Mouse (Mus musculus) heart, embryonic 11.5 days (tissue): Measurements from ENCODE around the gene Glcci1. TPM values are rescaled to one million over a fixed set of nuclear protein-coding genes. Genes with fewer than 3 reads are reported as not detected.

Experiments used
- ATAC-seq: fragments of 200-750 bp; cut with Nextera tagmentation; replicated peaks from 2 replicates; pipeline ENCODE4 v1.8.0; 2017; ENCODE audit warnings: moderate library complexity; ENCODE audit not compliant: insufficient number of reproducible peaks, low FRiP score, low TSS enrichment
- H3K27ac ChIP-seq: fragments of 300-500 bp; sonication (generic); 2 replicates; pipeline ENCODE4 v1.5.1; 2014; ENCODE audit warnings: mild to moderate bottlenecking, low read depth, low read length
- H3K27me3 ChIP-seq: fragments of 300-500 bp; sonication (generic); 2 replicates; pipeline ENCODE4 v1.6.1; 2014; ENCODE audit warnings: mild to moderate bottlenecking, low read length, mixed read lengths; ENCODE audit not compliant: control insufficient read depth, insufficient read depth
- H3K36me3 ChIP-seq: fragments of 300-500 bp; sonication (generic); 2 replicates; pipeline ENCODE4 v1.6.1; 2014; ENCODE audit warnings: mild to moderate bottlenecking, low read length, moderate library complexity, mixed read lengths; ENCODE audit not compliant: control insufficient read depth, insufficient read depth
- H3K4me1 ChIP-seq: fragments of 300-500 bp; sonication (generic); 2 replicates; pipeline ENCODE4 v1.6.1; 2014; ENCODE audit warnings: low read length; ENCODE audit not compliant: control insufficient read depth, insufficient read depth
- H3K4me2 ChIP-seq: fragments of 300-500 bp; sonication (generic); 2 replicates; pipeline ENCODE4 v1.6.1; 2014; ENCODE audit warnings: mild to moderate bottlenecking, moderate library complexity
- H3K4me3 ChIP-seq: fragments of 300-500 bp; sonication (generic); 2 replicates; pipeline ENCODE4 v1.5.1; 2014; ENCODE audit warnings: low read depth, low read length
- H3K9ac ChIP-seq: fragments of 300-500 bp; sonication (generic); 2 replicates; pipeline ENCODE4 v1.6.1; 2014; ENCODE audit warnings: mild to moderate bottlenecking, low read depth, low read length, moderate library complexity
- H3K9me3 ChIP-seq: fragments of 300-500 bp; sonication (generic); replicated peaks from 2 replicates; pipeline ENCODE4 v1.6.1; 2016; ENCODE audit warnings: low read length; ENCODE audit not compliant: control insufficient read depth
- WGBS: fragments of 180-500 bp; shearing (Covaris S2); extraction: QIAGEN DNeasy Blood & Tissue Kit; methylation state at CpG from one replicate; pipeline ENCODE4 v1.1.7; 2014; ENCODE audit not compliant: insufficient replicate concordance; 5-methylcytosine and 5-hydroxymethylcytosine counted together
- polyA plus RNA-seq: library from polyadenylated mRNA; unstranded; fragments of >200 nt; fragmentation: Nextera tagmentation; extraction: Ambion mirVana; gene quantifications from 2 replicates; pipeline ENCODE4 v1.2.1, GENCODE M21; 2014

The Glcci1 gene
- polyA plus RNA-seq, 1 experiment from 2014 or later, result 7.4 TPM

DNA sequence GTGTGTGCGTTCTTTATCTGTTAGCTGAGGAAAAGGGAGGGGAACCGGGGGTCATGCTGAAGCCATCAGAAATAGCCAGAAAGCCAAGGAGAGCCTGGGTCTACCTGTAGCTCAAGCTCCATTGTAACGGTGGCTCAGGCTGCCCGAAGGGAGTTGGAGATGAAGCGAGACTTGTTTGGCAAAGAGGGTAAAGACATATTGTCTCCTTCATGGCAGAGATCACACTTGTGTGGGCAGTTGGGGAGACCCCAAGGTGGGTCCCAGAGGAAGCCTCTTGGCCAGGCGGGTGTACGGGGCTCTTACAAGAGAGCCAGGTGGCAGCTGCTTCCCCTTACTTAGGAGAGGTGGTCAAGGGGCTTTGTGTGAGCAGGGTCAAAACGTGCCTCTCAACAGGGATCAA, 118.8 kb downstream of the Glcci1 start:
- Histone ChIP-seq H3K36me3 (no peaks in the 10 kb centered on the region), H3K4me3 (no peak overlapping the region), H3K9ac (no peak overlapping the region), H3K4me2 (no peak overlapping the region), H3K27me3 (no peaks in the 10 kb centered on the region), H3K4me1 (0 out of 2 replicates have a peak, but pooled peaks cover 3% of the 10 kb centered on the region), H3K27ac (no peak overlapping the region), H3K9me3 (no peaks in the 10 kb centered on the region)
- 79% methylated on average over 8 of the region's 8 CpGs for WGBS
- no peak for ATAC-seq

DNA sequence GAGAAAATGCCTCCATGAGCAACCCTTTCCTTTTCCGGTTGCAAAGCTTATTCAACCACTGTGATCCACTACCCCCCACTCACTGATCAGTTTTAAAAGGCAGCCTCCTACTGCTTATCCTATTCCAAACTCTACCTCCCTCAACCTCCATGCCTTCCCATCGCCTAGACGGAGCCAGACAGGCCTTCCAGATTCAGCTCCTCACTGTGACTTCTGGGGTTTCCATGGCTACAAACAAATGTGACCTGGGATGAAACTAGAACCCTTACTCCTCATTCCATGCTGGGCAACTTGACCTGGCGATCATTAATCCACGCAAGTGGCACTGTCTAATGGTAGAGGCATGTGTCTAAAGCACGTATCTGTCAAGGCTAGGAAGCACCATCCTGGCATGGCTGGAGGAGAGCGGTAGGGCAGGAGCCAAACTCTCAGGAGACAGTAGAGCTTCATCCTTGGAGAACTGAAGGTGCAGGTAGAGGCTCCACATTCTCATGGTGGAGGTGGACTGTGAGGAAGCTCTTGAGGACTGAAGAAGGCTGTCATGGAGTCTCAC, 119.4 kb downstream of the Glcci1 start:
- 88% methylated on average over 7 of the region's 7 CpGs for WGBS
- no peak overlapping the region for H3K4me2 ChIP-seq
- H3K36me3 ChIP-seq, result no peaks in the 10 kb centered on the region
- no peak overlapping the region for H3K9ac ChIP-seq
- no peak overlapping the region for H3K4me3 ChIP-seq
- no peak for ATAC-seq
- no peaks in the 10 kb centered on the region for H3K9me3 ChIP-seq
- 0 out of 2 replicates have a peak, but pooled peaks cover 3% of the 10 kb centered on the region for H3K4me1 ChIP-seq
- H3K27me3 ChIP-seq, result no peaks in the 10 kb centered on the region
- no peak overlapping the region for H3K27ac ChIP-seq

DNA sequence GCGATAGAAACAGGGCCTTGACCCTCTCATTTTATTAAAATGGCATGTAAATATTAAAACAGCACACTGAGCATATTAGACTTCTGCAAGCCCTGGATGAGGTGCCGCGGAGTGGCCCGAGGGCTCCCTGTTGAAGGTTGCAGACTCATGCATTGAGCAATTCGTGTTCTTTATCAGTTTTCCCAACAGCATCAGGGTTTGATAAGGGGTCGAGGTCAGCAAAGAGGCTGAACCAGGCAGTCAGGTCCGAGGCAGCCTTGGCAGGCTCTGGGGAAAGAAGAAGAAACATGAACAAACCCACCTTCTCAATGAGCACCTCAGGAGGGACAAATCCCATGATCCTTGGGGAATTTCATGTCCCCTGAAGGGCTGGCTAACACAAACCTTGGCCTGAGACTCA, 121.1 kb downstream of the Glcci1 start:
- 60% methylated on average over 7 of the region's 7 CpGs for WGBS
- no peak for ATAC-seq
- H3K4me1 ChIP-seq, result 0 out of 2 replicates have a peak, but pooled peaks cover 3% of the 10 kb centered on the region
- H3K36me3 ChIP-seq, result no peaks in the 10 kb centered on the region
- no peak overlapping the region for H3K27ac ChIP-seq
- no peak overlapping the region for H3K4me3 ChIP-seq
- no peak overlapping the region for H3K4me2 ChIP-seq
- no peaks in the 10 kb centered on the region for H3K27me3 ChIP-seq
- H3K9me3 ChIP-seq, result no peaks in the 10 kb centered on the region
- no peak overlapping the region for H3K9ac ChIP-seq

DNA sequence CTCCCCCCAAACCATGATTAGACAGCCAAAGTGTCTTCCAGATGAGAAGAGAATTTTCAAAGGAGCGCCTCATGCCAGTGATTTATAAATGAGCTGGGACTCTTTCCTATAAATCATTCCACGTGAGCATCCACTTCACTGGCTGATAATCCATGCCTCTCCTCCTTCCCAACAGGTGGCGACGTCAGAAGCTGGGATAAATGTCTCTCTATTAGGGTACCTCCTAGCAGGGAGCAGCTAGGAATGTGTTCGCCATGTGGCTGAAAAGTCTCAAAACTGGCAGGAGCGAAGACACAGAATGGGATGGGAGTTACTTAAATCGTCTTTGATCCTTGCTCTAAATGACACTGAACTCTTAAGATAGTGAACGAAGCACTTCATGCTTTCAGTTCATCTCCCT, 122.0 kb downstream of the Glcci1 start:
- no peaks in the 10 kb centered on the region for H3K9me3 ChIP-seq
- ATAC-seq, result no peak
- H3K4me3 ChIP-seq, result no peak overlapping the region
- H3K9ac ChIP-seq, result no peak overlapping the region
- H3K27ac ChIP-seq, result no peak overlapping the region
- no peaks in the 10 kb centered on the region for H3K36me3 ChIP-seq
- 86% methylated on average over 8 of the region's 8 CpGs for WGBS
- H3K27me3 ChIP-seq, result no peaks in the 10 kb centered on the region
- no peak overlapping the region for H3K4me2 ChIP-seq
- 0 out of 2 replicates have a peak, but pooled peaks cover 3% of the 10 kb centered on the region for H3K4me1 ChIP-seq

DNA sequence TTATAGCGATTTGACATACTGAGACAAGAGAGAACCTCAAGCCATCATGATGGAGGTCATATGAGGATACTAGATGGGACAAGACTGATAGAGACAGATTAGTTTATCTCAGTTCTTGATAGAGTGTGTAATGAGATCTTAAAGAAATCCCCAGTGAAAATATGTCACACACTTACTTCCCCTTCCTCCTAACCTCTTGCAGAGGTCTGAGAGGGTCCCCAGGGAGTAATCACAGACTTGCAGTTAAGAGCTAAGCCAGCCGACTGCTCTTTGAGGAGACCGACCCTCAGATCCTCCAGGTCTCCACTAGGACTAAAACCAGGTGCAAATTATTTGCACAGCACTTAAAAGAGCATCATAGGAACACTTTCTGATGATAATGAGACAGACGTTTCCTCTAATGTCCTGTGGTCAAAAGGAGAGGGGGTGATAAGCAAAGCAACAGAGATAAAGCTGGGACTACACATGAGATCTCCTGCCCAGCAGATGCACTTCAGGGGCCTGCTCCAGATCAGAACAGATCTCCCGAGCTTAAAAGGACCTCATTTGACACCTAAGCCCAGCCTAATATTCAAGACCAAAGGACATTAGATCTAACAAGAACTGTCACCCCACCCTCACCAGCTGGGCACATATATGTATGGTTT, 122.7 kb downstream of the Glcci1 start:
- ATAC-seq, result no peak

DNA sequence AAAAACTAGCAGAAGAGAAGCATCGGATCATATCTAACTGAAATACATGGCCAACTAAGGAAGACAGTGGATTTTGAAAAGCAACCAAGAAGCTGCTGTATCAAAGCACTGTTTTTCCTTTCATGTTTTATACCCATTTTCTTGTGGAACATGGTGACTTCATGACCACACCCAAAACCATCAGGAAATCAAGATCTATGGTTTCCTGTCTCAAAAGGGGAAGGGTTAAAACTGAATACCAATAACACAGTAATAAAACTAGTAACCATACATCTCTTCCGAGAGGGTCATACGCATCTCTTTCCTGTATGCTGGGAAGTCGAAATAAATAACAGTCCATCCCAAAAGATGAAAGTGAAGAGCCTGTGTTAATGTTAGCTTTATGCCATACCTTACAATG, 123.3 kb downstream of the Glcci1 start:
- WGBS, result 85% methylated on average over 4 of the region's 4 CpGs

More for the DNA sequence above, 122.7 kb downstream of the Glcci1 start:
- Histone ChIP-seq H3K27me3 (no peaks in the 10 kb centered on the region), H3K4me1 (0 out of 2 replicates have a peak, but pooled peaks cover 3% of the 10 kb centered on the region), H3K9me3 (no peaks in the 10 kb centered on the region), H3K36me3 (no peaks in the 10 kb centered on the region), H3K27ac (no peak overlapping the region), H3K4me3 (no peak overlapping the region), H3K9ac (no peak overlapping the region), H3K4me2 (no peak overlapping the region)
- 36% methylated on average over 5 of the region's 5 CpGs for WGBS

DNA sequence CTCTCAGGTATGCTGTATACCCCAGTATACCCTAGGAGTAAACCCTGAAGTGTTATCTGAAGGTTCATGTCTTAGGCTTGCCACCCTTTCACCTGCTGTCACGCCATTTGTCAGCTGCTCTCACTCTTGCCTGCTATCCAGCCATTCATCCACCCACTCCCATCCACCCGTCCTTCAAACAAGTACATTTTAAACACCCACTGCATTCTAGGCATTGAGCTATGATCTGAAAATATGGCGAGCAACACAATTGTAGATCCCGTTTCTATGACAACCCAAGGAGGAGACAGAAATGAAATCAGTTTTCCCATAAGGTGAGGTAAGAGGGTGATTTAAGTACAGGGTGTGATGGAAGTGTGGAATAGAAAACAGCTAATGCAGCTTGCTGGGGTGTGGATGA, 128.7 kb downstream of the Glcci1 start:
- Histone ChIP-seq H3K4me1 (no peaks in the 10 kb centered on the region), H3K27ac (no peak overlapping the region), H3K4me2 (no peak overlapping the region), H3K36me3 (no peaks in the 10 kb centered on the region), H3K9ac (no peak overlapping the region), H3K27me3 (no peaks in the 10 kb centered on the region), H3K9me3 (no peaks in the 10 kb centered on the region), H3K4me3 (no peak overlapping the region)
- WGBS, result 84% methylated on average over 4 of the region's 4 CpGs
- no peak for ATAC-seq

More for the DNA sequence above, 123.3 kb downstream of the Glcci1 start:
- 0 out of 2 replicates have a peak, but pooled peaks cover 3% of the 10 kb centered on the region for H3K4me1 ChIP-seq
- no peaks in the 10 kb centered on the region for H3K9me3 ChIP-seq
- no peaks in the 10 kb centered on the region for H3K27me3 ChIP-seq
- ATAC-seq, result no peak
- H3K9ac ChIP-seq, result no peak overlapping the region
- H3K4me2 ChIP-seq, result no peak overlapping the region
- H3K4me3 ChIP-seq, result no peak overlapping the region
- no peaks in the 10 kb centered on the region for H3K36me3 ChIP-seq
- H3K27ac ChIP-seq, result no peak overlapping the region

DNA sequence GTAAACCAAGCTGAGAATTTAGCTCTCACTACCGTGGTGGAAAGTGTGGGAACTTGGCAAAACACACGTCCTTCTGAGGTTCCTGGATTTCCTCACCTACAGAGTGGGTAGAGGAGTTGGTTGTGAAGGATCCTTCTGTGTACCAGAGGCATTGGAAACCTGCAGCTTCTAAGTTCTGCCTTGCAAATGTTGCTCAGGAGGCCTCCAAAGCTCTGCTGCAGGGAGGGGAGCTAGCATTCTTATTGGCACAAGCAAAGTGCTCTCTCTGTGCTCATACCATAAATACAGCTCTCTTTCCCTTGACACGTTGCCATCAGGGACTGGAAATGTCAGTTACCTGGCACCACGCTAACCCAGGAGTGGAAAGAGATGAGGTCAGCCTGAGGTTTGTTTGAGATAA, 129.5 kb downstream of the Glcci1 start:
- no peak overlapping the region for H3K4me2 ChIP-seq
- 74% methylated on average over 4 of the region's 4 CpGs for WGBS
- no peaks in the 10 kb centered on the region for H3K36me3 ChIP-seq
- H3K4me3 ChIP-seq, result no peak overlapping the region
- H3K27me3 ChIP-seq, result no peaks in the 10 kb centered on the region
- no peak for ATAC-seq
- no peaks in the 10 kb centered on the region for H3K9me3 ChIP-seq
- no peak overlapping the region for H3K9ac ChIP-seq
- H3K4me1 ChIP-seq, result no peaks in the 10 kb centered on the region
- no peak overlapping the region for H3K27ac ChIP-seq

DNA sequence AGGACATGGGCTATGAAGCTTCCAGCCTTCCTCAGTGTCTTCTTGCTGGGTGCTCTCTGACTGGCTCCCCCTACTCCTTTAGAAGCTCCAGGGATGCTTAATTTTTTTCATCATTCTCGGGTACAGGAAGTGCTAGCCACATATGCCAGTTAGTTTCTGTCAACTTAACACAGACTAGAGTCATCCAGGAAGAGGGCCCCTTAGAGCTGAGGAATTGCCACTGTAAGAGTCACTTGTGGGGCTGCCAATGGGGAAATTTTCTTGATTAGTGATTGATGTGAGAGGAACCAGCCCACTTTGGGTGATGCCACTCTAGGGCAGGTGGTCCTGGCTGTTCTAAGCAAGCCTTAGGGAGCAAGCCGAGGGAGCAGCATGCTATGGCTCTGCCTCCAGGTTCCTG, 130.1 kb downstream of the Glcci1 start:
- Histone ChIP-seq H3K4me3 (no peak overlapping the region), H3K4me2 (no peak overlapping the region)
- 79% methylated on average over 2 of the region's 2 CpGs for WGBS

More for the DNA sequence above, 130.1 kb downstream of the Glcci1 start:
- Histone ChIP-seq H3K4me1 (no peaks in the 10 kb centered on the region), H3K27me3 (no peaks in the 10 kb centered on the region), H3K27ac (no peak overlapping the region), H3K9me3 (no peaks in the 10 kb centered on the region), H3K36me3 (no peaks in the 10 kb centered on the region), H3K9ac (no peak overlapping the region)
- no peak for ATAC-seq
